Mouse (Mus musculus) neural tube, embryonic 15.5 days (tissue): ENCODE data around the gene Rsph6a. TPM values are rescaled to one million over a fixed set of nuclear protein-coding genes. Genes with fewer than 3 reads are reported as not detected.

Experiments
- ATAC-seq: fragments of 200-750 bp; cut with Nextera tagmentation; 2 replicates; pipeline ENCODE4 v1.8.0; 2017; ENCODE audit warnings: mild to moderate bottlenecking, moderate TSS enrichment, moderate library complexity; ENCODE audit not compliant: low FRiP score
- H3K27ac ChIP-seq: fragments of 300-500 bp; sonication (generic); replicated peaks from 2 replicates; pipeline ENCODE4 v1.5.1; 2015; ENCODE audit warnings: mild to moderate bottlenecking, inconsistent platforms
- H3K27me3 ChIP-seq: fragments of 300-500 bp; sonication (generic); replicated peaks from 2 replicates; pipeline ENCODE4 v1.6.1; 2015; ENCODE audit warnings: inconsistent platforms
- H3K36me3 ChIP-seq: fragments of 300-500 bp; sonication (generic); 2 replicates; pipeline ENCODE4 v1.6.1; 2015; ENCODE audit warnings: inconsistent platforms
- H3K4me1 ChIP-seq: fragments of 300-500 bp; sonication (generic); 2 replicates; pipeline ENCODE4 v1.6.1; 2015; ENCODE audit warnings: inconsistent platforms
- H3K4me2 ChIP-seq: fragments of 300-500 bp; sonication (generic); 2 replicates; pipeline ENCODE4 v1.6.1; 2015; ENCODE audit warnings: inconsistent platforms, mild to moderate bottlenecking, moderate library complexity
- H3K4me3 ChIP-seq: fragments of 300-500 bp; sonication (generic); replicated peaks from 2 replicates; pipeline ENCODE4 v1.5.1; 2015; ENCODE audit warnings: mild to moderate bottlenecking, inconsistent platforms
- H3K9ac ChIP-seq: fragments of 300-500 bp; sonication (generic); replicated peaks from 2 replicates; pipeline ENCODE4 v1.6.1; 2015; ENCODE audit warnings: mild to moderate bottlenecking, inconsistent platforms
- H3K9me3 ChIP-seq: fragments of 300-500 bp; sonication (generic); replicated peaks from 2 replicates; pipeline ENCODE4 v1.6.1; 2016; ENCODE audit warnings: inconsistent platforms
- WGBS: fragments of 180-500 bp; shearing (Covaris S2); methylation state at CpG from one replicate; pipeline ENCODE4 v1.1.7; 2015; ENCODE audit warnings: mixed read lengths; 5-methylcytosine and 5-hydroxymethylcytosine counted together
- microRNA-seq: library from miRNA; unstranded; fragments of <30 nt; microRNA quantifications from one replicate; pipeline ENCODE4, GENCODE M21; 2017
- polyA plus RNA-seq: library from polyadenylated mRNA; unstranded; fragments of >200 nt; fragmentation: Nextera tagmentation; extraction: Ambion mirVana; gene quantifications from 2 replicates; pipeline ENCODE4 v1.2.1, GENCODE M21; 2015

The Rsph6a gene
- polyA plus RNA-seq, 1 experiment from 2014 or later, result 0.24 TPM

DNA sequence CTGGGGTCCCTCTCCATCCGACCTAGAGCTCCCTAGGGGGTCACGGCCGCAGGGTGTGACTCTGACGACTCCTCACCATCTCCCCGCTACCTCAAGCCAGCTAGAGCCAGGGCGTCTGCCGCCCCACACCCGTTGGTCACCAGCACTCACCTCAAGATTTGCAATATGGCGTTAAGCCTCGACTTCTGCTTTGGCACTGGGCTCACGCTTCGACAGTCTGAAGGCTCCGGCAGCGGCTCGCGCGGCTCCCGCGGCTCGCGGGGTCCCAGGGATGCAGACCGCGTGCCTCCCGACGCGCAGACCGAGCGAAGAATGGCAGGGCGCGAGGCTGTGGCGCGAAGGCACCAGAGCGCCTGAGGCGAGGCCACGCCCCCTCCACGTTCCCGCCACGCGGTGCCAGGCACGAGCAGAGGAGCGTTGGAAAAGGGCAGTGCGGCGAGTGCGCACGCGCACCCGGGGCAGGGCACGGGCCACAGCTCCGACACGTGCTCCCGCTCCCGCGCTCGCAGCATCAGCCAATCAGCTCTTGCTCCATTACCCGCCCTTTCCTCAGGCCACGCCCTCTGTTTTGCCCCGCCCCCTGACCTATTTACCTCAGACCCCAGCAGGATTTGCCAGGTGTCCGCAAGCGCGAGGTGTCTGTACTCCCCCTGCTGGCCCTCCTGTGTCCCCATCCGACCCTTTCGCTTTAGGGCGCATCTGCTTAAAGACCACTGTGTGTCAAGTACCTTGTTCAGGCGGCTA, 63.7 kb downstream of the Rsph6a start, which contains the start of gene Gm4969:
TSS of gene Gm4969 (minus strand) at position 341 of the 744 bp plus-strand sequence.
- Histone ChIP-seq H3K4me1 (peaks cover 34% of the 10 kb centered on the region), H3K27ac (peak within 1 kb of the TSS; percentile 63), H3K4me2 (peak within 1 kb of the TSS; percentile 83), H3K9ac (peak within 1 kb of the TSS; percentile 44), H3K27me3 (no peaks in the 10 kb centered on the region), H3K9me3 (no peaks in the 10 kb centered on the region), H3K36me3 (no peaks in the 10 kb centered on the region), H3K4me3 (peak within 1 kb of the TSS; percentile 59)
- WGBS, result 18% methylated on average over 64 of the region's 64 CpGs
- peak; percentile 79 for ATAC-seq

DNA sequence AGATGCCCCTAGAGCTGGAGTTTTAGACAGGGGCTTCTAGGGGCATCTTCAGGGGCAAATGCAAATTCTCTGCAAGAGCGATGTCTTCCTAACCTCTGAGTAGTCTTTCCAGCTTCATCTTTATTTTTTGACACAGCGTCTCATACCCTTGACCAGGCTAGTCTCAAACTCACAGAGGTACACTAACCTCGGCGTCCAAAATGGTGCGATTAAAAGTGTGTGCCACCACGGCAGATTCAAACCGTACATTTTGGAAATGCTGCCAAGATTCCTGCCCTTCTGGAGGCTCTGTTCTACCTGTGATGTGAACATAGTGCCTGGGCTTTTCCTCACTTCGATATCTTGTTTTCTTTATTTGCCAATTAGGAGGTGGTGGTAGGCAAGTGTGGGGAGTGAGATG, 64.6 kb downstream of the Rsph6a start:
- WGBS, result 93% methylated on average over 8 of the region's 8 CpGs
- ATAC-seq, result peak; percentile 9
- H3K27ac ChIP-seq, result peak overlapping the region; percentile 35; the same call in 1 of the 2 replicates
- H3K4me1 ChIP-seq, result peaks cover 34% of the 10 kb centered on the region
- no peak overlapping the region for H3K9ac ChIP-seq
- no peaks in the 10 kb centered on the region for H3K36me3 ChIP-seq
- H3K27me3 ChIP-seq, result no peaks in the 10 kb centered on the region
- H3K9me3 ChIP-seq, result no peaks in the 10 kb centered on the region
- H3K4me3 ChIP-seq, result peak overlapping the region; percentile 59; the same call in 1 of the 2 replicates
- H3K4me2 ChIP-seq, result peak overlapping the region; percentile 83

DNA sequence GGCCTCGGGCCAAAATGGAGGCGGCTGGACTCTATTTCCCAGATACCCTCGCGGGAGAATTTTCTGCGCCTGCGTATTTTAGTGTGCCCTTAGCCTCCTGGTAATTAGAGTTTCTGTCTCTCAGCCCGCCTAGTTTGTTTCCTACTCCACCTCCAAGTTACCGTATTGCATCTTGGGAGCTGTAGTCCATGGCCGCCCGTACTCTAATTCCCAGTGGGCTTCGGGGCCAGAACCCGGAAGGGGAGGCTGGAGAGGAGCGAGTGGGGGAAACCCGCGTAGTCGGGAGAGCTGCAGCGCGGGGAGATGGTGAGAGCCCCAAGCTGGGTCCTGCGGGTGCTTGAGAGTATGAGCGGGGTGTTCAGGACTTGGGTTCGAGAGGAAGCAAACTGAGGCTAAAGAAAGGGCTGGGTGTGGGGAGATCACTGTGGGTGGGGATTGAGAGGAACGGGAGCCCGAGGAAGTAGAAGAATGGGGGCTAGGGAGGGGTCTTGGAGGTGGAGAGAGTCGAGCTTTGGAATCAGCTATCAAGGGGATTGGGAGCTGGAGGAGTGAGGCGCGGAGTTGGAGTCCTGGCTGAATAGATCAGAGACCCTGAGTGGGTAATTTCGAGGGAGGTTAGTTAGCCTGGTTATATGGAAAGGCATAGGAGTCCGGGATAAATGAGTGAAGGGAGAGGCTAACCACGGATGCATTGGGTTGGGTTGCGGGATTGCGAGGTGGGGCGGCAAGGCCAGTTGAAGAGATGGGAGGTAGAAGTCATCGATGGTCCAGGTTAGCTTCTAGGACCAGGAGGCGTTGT, 65.3 kb downstream of the Rsph6a start, which contains the start of gene Fbxo46:
TSS of gene Fbxo46 (plus strand) at position 229 of the 799 bp plus-strand sequence.
- ATAC-seq, result peak; percentile 90
- 2% methylated on average over 34 of the region's 34 CpGs for WGBS

DNA sequence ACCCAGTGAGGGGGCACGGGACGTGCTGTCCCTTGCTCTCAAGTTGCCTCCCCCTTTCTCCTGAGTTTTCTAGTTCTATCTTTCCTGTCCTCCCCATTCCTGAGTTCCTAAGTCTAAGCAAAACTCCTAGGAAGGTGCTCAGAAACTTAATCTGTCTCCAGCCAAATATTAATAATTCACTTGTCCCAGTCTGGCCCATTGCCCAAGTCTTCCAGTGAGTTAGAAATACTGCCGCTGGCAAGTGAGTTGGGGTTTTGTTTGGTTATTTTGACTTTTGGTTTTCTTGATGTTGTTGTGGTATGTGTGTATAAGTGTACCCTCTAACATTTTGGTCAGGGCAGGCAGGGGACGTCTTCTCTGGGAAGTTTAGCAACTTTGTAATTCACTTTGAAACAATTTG, 67.2 kb downstream of the Rsph6a start:
- Histone ChIP-seq H3K36me3 (no peaks in the 10 kb centered on the region), H3K4me3 (no peak overlapping the region), H3K27me3 (no peaks in the 10 kb centered on the region), H3K27ac (no peak overlapping the region), H3K9me3 (no peaks in the 10 kb centered on the region), H3K4me1 (peaks cover 34% of the 10 kb centered on the region), H3K4me2 (no peak overlapping the region), H3K9ac (no peak overlapping the region)
- ATAC-seq, result no peak
- 97% methylated on average over 4 of the region's 4 CpGs for WGBS

More for the DNA sequence above, 65.3 kb downstream of the Rsph6a start, which contains the start of gene Fbxo46:
- Histone ChIP-seq H3K9ac (peak within 1 kb of the TSS; percentile 79), H3K27me3 (no peaks in the 10 kb centered on the region), H3K27ac (peak within 1 kb of the TSS; percentile 71), H3K9me3 (no peaks in the 10 kb centered on the region), H3K36me3 (no peaks in the 10 kb centered on the region), H3K4me2 (peak within 1 kb of the TSS; percentile 83), H3K4me3 (peak within 1 kb of the TSS; percentile 59), H3K4me1 (peaks cover 34% of the 10 kb centered on the region)

Small RNAs within 50 kb of the gene (microRNA-seq; reads per million reads assigned to microRNA genes)
- gene Mir3100, result 0.52 reads per million

Other genes starting within 250 kb of the Rsph6a start
- 0.14 TPM in 1 of 2 replicates, not detected in the other for gene Psg17, start 233.1 kb upstream of the Rsph6a start, polyA plus RNA-seq
- 0.51 and 0.70 TPM in 2 replicates for gene Mill2, start 214.7 kb upstream of the Rsph6a start, polyA plus RNA-seq
- gene Pglyrp1, start 183.4 kb upstream of the Rsph6a start, polyA plus RNA-seq, result 19.2 and 26.6 TPM in 2 replicates
- gene Ccdc61, start 144.3 kb upstream of the Rsph6a start, polyA plus RNA-seq, result 29.9 and 31.9 TPM in 2 replicates
- gene Nova2, start 128.8 kb upstream of the Rsph6a start, polyA plus RNA-seq, result 9.4 and 10.6 TPM in 2 replicates
- 0.84 and 0.93 TPM in 2 replicates for gene Nanos2, start 67.3 kb upstream of the Rsph6a start, polyA plus RNA-seq
- gene Mypop, start 63.4 kb upstream of the Rsph6a start, polyA plus RNA-seq, result 7.6 and 8.0 TPM in 2 replicates
- gene Irf2bp1, start 50.6 kb upstream of the Rsph6a start, polyA plus RNA-seq, result 28.4 and 28.6 TPM in 2 replicates
- 0.31 and 1.3 TPM in 2 replicates for gene Foxa3, start 31.2 kb upstream of the Rsph6a start, polyA plus RNA-seq
- 26.4 and 28.3 TPM in 2 replicates for gene Sympk, start 30.3 kb upstream of the Rsph6a start, polyA plus RNA-seq
- 30.3 and 35.8 TPM in 2 replicates for gene Dmwd, start 21.5 kb downstream of the Rsph6a start, polyA plus RNA-seq
- 10.0 and 14.9 TPM in 2 replicates for gene Dmpk, start 29.2 kb downstream of the Rsph6a start, polyA plus RNA-seq
- 1.8 and 3.1 TPM in 2 replicates for gene Six5, start 39.9 kb downstream of the Rsph6a start, polyA plus RNA-seq
- gene Gm4969, start 63.7 kb downstream of the Rsph6a start, polyA plus RNA-seq, result 7.5 and 8.2 TPM in 2 replicates
- 15.5 and 17.0 TPM in 2 replicates for gene Fbxo46, start 65.2 kb downstream of the Rsph6a start, polyA plus RNA-seq
- gene Qpctl, start 94.6 kb downstream of the Rsph6a start, polyA plus RNA-seq, result 21.7 and 24.5 TPM in 2 replicates
- 122 and 124 TPM in 2 replicates for gene Snrpd2, start 95.0 kb downstream of the Rsph6a start, polyA plus RNA-seq
- gene Gipr, start 111.4 kb downstream of the Rsph6a start, polyA plus RNA-seq, result 1.2 and 2.1 TPM in 2 replicates
- 11.6 and 13.3 TPM in 2 replicates for gene Eml2, start 121.7 kb downstream of the Rsph6a start, polyA plus RNA-seq
- 3.1 and 3.3 TPM in 2 replicates for gene Gpr4, start 157.8 kb downstream of the Rsph6a start, polyA plus RNA-seq
- 37.8 and 37.9 TPM in 2 replicates for gene Opa3, start 173.6 kb downstream of the Rsph6a start, polyA plus RNA-seq
- gene Vasp, start 217.1 kb downstream of the Rsph6a start, polyA plus RNA-seq, result 40.9 and 55.5 TPM in 2 replicates
- gene Ppm1n, start 225.4 kb downstream of the Rsph6a start, polyA plus RNA-seq, result 1.3 TPM in 2 replicates
- 105 and 121 TPM in 2 replicates for gene Rtn2, start 227.9 kb downstream of the Rsph6a start, polyA plus RNA-seq